Mouse (Mus musculus) limb, embryonic 10.5 days (tissue): ENCODE results near the gene Gmds. TPM values are rescaled to one million over a fixed set of nuclear protein-coding genes. Genes with fewer than 3 reads are reported as not detected.

ENCODE experiments used
- DNase-seq: peaks from one replicate; pipeline ENCODE4 v3.0.0-alpha.2; 2017; ENCODE audit warnings: low spot score
- H3K27ac ChIP-seq: fragments of 300-500 bp; sonication (generic); 2 replicates; pipeline ENCODE4 v1.5.1; 2016; ENCODE audit warnings: mild to moderate bottlenecking
- H3K27me3 ChIP-seq: fragments of 300-500 bp; sonication (generic); 2 replicates; pipeline ENCODE4 v1.6.1; 2016; ENCODE audit warnings: low read depth, mild to moderate bottlenecking; ENCODE audit not compliant: poor library complexity, severe bottlenecking
- H3K36me3 ChIP-seq: fragments of 300-500 bp; sonication (generic); 2 replicates; pipeline ENCODE4 v1.6.1; 2016; ENCODE audit warnings: mild to moderate bottlenecking, moderate library complexity
- H3K4me1 ChIP-seq: fragments of 300-500 bp; sonication (generic); 2 replicates; pipeline ENCODE4 v1.6.1; 2016
- H3K4me3 ChIP-seq: fragments of 300-500 bp; sonication (generic); 2 replicates; pipeline ENCODE4 v1.5.1; 2016; ENCODE audit warnings: mild to moderate bottlenecking, moderate library complexity
- H3K9me3 ChIP-seq: fragments of 300-500 bp; sonication (generic); replicated peaks from 2 replicates; pipeline ENCODE4 v1.6.1; 2016; ENCODE audit warnings: mild to moderate bottlenecking
- WGBS: fragments of 180-500 bp; shearing (Covaris S2); methylation state at CpG from one replicate; pipeline ENCODE4 v1.1.7; 2016; 5-methylcytosine and 5-hydroxymethylcytosine counted together
- polyA plus RNA-seq: library from polyadenylated mRNA; unstranded; fragments of >200 nt; fragmentation: Nextera tagmentation; extraction: Ambion mirVana; gene quantifications from 2 replicates; pipeline ENCODE4 v1.2.1, GENCODE M21; 2016

Gene Gmds
- polyA plus RNA-seq, 1 experiment from 2014 or later, result 22.9 TPM

DNA sequence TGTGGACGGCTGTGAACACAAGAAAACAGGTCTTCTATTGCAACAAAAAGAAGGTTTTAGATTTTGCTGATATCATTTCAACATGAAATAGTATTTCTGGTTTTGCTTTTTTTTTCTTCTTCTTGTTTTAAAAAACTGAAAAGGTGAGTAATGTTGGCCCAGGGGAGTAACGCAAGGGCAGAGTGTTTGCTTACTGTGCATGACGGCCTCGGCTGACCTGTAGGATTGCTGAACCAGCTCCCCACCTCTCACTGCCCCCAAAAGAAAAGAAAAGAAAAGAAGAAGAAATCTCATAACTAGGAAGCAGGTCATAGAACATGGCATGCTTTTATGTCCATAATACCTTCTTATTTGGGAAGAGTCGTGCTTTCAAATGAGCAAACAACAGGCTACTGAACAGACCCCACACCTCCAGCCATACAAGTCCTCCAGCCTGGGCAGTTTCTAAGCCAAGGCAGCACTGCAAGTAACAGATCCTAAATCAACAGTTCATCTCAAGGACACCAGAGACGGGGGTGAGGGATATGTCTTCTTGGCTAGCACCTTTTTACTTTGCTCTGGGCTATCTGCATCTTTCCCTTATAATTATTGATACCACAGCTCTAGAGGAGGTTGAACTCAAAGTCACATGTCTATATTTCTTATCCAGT lies 303.6 kb downstream of the Gmds start:
- H3K27me3 ChIP-seq, result peaks cover 87% of the 10 kb centered on the region
- 54% methylated on average over 6 of the region's 6 CpGs for WGBS
- H3K36me3 ChIP-seq, result no peaks in the 10 kb centered on the region
- H3K4me1 ChIP-seq, result peaks cover 44% of the 10 kb centered on the region
- H3K4me3 ChIP-seq, result no peak overlapping the region
- no peak for DNase-seq
- no peak overlapping the region for H3K27ac ChIP-seq
- no peaks in the 10 kb centered on the region for H3K9me3 ChIP-seq

DNA sequence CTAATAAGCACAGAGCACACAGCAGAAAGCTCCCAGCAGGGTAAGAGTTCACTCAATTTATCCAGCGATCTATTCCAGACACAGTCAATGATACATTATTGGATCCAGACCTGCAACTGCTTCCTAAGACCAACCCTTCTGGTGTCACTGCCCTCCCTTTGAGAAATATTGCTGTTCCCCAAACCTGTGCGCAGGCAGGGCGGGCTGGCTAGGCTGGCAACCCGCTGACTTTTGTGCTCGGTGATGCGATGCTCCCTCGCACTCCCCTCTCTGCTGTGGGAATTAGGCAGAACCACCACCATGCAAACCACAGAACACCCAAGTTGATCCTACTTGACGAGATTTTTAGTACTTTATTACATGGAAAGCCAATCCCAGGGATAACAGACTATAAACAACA lies 304.4 kb downstream of the Gmds start:
- peaks cover 89% of the 10 kb centered on the region for H3K27me3 ChIP-seq
- peaks cover 38% of the 10 kb centered on the region for H3K4me1 ChIP-seq

GRCm38 (mm10) chr13:32026226-32026975 lies 312.1 kb downstream of the Gmds start:
- Histone ChIP-seq H3K36me3 (no peaks in the 10 kb centered on the region), H3K9me3 (no peaks in the 10 kb centered on the region), H3K4me1 (peaks cover 54% of the 10 kb centered on the region), H3K27me3 (peaks cover 45% of the 10 kb centered on the region), H3K4me3 (no peak overlapping the region), H3K27ac (peak overlapping the region; percentile 53)
- WGBS, result 41% methylated on average over 6 of the region's 6 CpGs
- DNase-seq, result no peak

More for the DNA sequence above, 304.4 kb downstream of the Gmds start:
- WGBS, result 15% methylated on average over 8 of the region's 8 CpGs
- Histone ChIP-seq H3K4me3 (no peak overlapping the region), H3K27ac (no peak overlapping the region), H3K9me3 (no peaks in the 10 kb centered on the region), H3K36me3 (no peaks in the 10 kb centered on the region)
- DNase-seq, result peak; percentile 75

DNA sequence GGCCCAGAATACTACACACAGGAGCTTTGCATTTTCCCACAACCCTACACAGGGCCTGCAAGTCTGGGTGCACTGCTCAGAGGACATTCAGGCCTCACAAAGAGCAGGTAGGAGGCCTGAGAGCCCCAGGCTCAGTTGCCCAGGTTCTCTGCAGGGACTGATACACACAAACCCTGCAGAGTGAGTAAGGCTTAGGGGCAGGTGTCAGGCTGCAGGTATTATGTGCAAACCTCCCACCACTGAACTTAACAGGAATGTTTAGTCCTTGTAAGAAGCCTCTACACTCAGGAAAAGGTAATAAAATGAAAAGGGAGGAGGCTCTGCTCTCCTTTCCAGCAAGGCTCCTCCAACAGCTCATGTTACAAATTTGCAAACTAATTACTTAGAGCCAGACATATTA lies 313.7 kb downstream of the Gmds start:
- H3K4me1 ChIP-seq, result peaks cover 65% of the 10 kb centered on the region
- H3K9me3 ChIP-seq, result no peaks in the 10 kb centered on the region
- no peak for DNase-seq
- no peaks in the 10 kb centered on the region for H3K36me3 ChIP-seq
- no peak overlapping the region for H3K4me3 ChIP-seq
- H3K27ac ChIP-seq, result peak overlapping the region; percentile 77; the same call in 1 of the 2 replicates
- H3K27me3 ChIP-seq, result peaks cover 36% of the 10 kb centered on the region

GRCm38 (mm10) chr13:32020455-32021249 lies 317.9 kb downstream of the Gmds start:
- 39% methylated on average over 6 of the region's 6 CpGs for WGBS
- Histone ChIP-seq H3K9me3 (no peaks in the 10 kb centered on the region), H3K4me3 (no peak overlapping the region), H3K27ac (no peak overlapping the region), H3K4me1 (peaks cover 47% of the 10 kb centered on the region), H3K27me3 (peaks cover 58% of the 10 kb centered on the region), H3K36me3 (no peaks in the 10 kb centered on the region)
- no peak for DNase-seq

GRCm38 (mm10) chr13:32019256-32019620 lies 319.3 kb downstream of the Gmds start:
- Histone ChIP-seq H3K27ac (no peak overlapping the region), H3K27me3 (peaks cover 64% of the 10 kb centered on the region), H3K4me3 (no peak overlapping the region), H3K36me3 (no peaks in the 10 kb centered on the region), H3K4me1 (peaks cover 33% of the 10 kb centered on the region), H3K9me3 (no peaks in the 10 kb centered on the region)
- no peak for DNase-seq

GRCm38 (mm10) chr13:32018518-32019255 lies 319.9 kb downstream of the Gmds start:
- Histone ChIP-seq H3K4me3 (no peak overlapping the region), H3K27ac (no peak overlapping the region), H3K4me1 (peaks cover 27% of the 10 kb centered on the region), H3K9me3 (no peaks in the 10 kb centered on the region), H3K36me3 (no peaks in the 10 kb centered on the region), H3K27me3 (peaks cover 63% of the 10 kb centered on the region)
- no peak for DNase-seq
- WGBS, result 81% methylated on average over 4 of the region's 4 CpGs

DNA sequence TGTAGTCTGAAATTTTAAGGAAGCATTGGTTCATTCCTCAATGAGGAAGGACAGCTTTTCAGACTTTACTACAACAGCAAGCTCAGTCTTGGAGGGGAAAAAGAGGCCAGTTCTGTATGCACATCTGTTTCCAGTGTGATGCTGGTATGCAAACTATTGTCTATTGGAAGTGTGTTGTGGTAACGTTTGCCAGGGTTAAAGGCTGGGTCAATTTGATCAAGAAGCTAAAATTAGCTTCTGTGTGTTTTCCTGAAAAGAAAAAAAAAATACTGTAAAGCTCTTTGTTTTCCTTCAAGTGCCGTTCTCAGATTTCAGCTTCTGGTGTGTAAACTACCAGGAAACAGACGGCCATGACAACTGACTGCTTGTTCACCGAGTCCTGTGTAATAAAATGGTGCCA lies 329.7 kb downstream of the Gmds start:
- Histone ChIP-seq H3K27ac (peak overlapping the region; percentile 68), H3K4me1 (peaks cover 17% of the 10 kb centered on the region), H3K9me3 (no peaks in the 10 kb centered on the region), H3K36me3 (no peaks in the 10 kb centered on the region), H3K4me3 (no peak overlapping the region), H3K27me3 (peaks cover 28% of the 10 kb centered on the region)
- DNase-seq, result no peak
- WGBS, result 3% methylated on average over 4 of the region's 4 CpGs

- H3K27ac ChIP-seq, result peak overlapping the region; percentile 68
- no peak overlapping the region for H3K4me3 ChIP-seq
- no peaks in the 10 kb centered on the region for H3K36me3 ChIP-seq
- WGBS, result 58% methylated on average over 7 of the region's 7 CpGs
- peaks cover 26% of the 10 kb centered on the region for H3K27me3 ChIP-seq
- H3K9me3 ChIP-seq, result no peaks in the 10 kb centered on the region
- peaks cover 17% of the 10 kb centered on the region for H3K4me1 ChIP-seq
- peak; percentile 36 for DNase-seq
These were observed 330.4 kb downstream of the Gmds start for GRCm38 (mm10) chr13:32008116-32008641.

DNA sequence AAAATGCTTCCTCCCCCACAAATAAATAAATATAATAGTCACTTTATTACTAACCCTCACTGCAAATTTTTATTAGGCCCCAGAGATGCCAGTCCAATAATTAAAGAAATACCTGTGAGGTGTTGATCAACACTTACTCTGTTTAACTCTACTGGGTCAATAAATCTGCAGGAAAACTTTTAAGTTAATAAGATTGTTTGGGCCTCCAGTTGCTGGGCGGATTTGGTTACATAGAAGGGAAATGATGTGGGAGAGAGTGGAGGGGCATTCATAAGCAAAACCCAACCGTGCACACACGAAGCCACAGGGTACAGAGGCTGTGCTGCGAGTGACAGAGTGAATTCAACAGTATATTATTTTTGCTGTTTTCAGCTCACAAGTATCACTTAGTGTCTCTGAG lies 345.1 kb downstream of the Gmds start:
- Histone ChIP-seq H3K36me3 (no peaks in the 10 kb centered on the region), H3K9me3 (no peaks in the 10 kb centered on the region), H3K27me3 (peaks cover 36% of the 10 kb centered on the region), H3K4me1 (peaks cover 34% of the 10 kb centered on the region), H3K27ac (peak overlapping the region; percentile 73; the same call in 1 of the 2 replicates), H3K4me3 (no peak overlapping the region)
- WGBS, result 76% methylated on average over 4 of the region's 4 CpGs
- DNase-seq, result no peak

DNA sequence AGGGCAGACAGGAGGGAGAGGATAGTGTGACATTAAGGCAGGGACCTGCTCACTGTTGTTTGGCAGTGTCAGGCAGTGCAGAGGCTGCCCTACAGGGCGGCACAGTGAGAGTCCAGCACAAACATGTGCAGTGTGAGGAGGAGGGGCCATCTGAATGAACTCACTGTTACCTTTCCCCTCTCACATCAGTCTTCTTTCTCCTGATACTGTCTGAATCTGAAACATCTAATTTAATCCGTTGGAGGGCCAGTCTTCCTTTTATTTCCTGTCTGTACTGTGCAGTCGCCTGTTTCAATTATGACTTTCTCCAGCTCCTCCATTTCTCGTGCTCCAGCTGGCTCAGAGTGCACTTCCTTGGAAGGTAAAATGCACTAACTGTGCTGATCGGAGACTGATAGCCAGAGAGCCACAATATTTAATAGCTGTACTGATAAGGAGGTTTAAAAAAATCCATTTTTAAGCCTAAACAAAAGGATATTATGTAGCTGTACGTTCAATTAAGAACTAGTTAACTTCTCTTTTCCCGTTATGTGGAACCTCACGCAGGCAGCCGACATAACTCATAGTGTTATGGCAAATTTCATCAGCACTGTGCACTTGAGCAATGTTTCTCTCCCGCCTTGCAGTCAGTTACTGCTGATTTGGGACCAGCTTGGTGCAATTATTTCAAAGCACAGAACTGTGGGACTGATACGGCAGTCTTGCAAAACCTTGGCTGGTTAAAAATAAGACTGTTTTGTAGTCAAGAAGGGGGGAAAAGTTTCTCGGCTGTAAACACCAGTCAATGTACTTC lies 345.9 kb downstream of the Gmds start:
- Histone ChIP-seq H3K9me3 (no peaks in the 10 kb centered on the region), H3K36me3 (no peaks in the 10 kb centered on the region), H3K4me3 (no peak overlapping the region), H3K27ac (peak overlapping the region; percentile 62), H3K4me1 (peaks cover 34% of the 10 kb centered on the region), H3K27me3 (peaks cover 38% of the 10 kb centered on the region)
- 41% methylated on average over 12 of the region's 12 CpGs for WGBS
- DNase-seq, result peak; percentile 51

- WGBS, result 74% methylated on average over 1 of the region's 1 CpGs
- H3K27ac ChIP-seq, result no peak overlapping the region
- H3K36me3 ChIP-seq, result no peaks in the 10 kb centered on the region
- H3K4me3 ChIP-seq, result no peak overlapping the region
- H3K27me3 ChIP-seq, result peaks cover 65% of the 10 kb centered on the region
- no peak for DNase-seq
- H3K9me3 ChIP-seq, result no peaks in the 10 kb centered on the region
- H3K4me1 ChIP-seq, result peaks cover 2% of the 10 kb centered on the region; the same call in 1 of the 2 replicates
These were observed 357.3 kb downstream of the Gmds start for GRCm38 (mm10) chr13:31981198-31981597.
